Mouse (Mus musculus) liver, embryonic 14.5 days (tissue): ENCODE results near the gene Kdelr1. TPM values are rescaled to one million over a fixed set of nuclear protein-coding genes. Genes with fewer than 3 reads are reported as not detected.

Experiments used
- ATAC-seq: fragments of 200-750 bp; cut with Nextera tagmentation; 2 replicates; pipeline ENCODE4 v1.8.0; 2017; ENCODE audit warnings: moderate number of reproducible peaks, mild to moderate bottlenecking, moderate library complexity; ENCODE audit not compliant: insufficient read depth
- DNase-seq, 3 experiments: peaks; one replicate each; pipeline ENCODE4 v3.0.0-alpha.2; 2012 to 2013; ENCODE audit warnings: low read depth in 3 of 3, low spot score in 3 of 3
- H3K27ac ChIP-seq: fragments of 300-500 bp; sonication (generic); 2 replicates; pipeline ENCODE4 v1.5.1; 2014; ENCODE audit warnings: moderate library complexity, mild to moderate bottlenecking, control low read depth, inconsistent platforms
- H3K27me3 ChIP-seq: fragments of 300-500 bp; sonication (generic); 2 replicates; pipeline ENCODE4 v1.6.1; 2014; ENCODE audit warnings: mild to moderate bottlenecking, low read length, moderate library complexity; ENCODE audit not compliant: control insufficient read depth, insufficient read depth
- H3K36me3 ChIP-seq: fragments of 300-500 bp; sonication (generic); replicated peaks from 2 replicates; pipeline ENCODE4 v1.6.1; 2014; ENCODE audit warnings: low read depth; ENCODE audit not compliant: control insufficient read depth, insufficient read depth
- H3K4me1 ChIP-seq, 2 experiments: fragments of 200-500 bp in 1 of 2; fragments of 300-500 bp in 1 of 2; sonication (generic) in 1 of 2; replicated peaks; 2 replicates each; pipeline ENCODE4 v1.6.1; 2012 to 2014; ENCODE audit warnings: antibody characterized with exemption in 1 of 2, inconsistent platforms in 1 of 2, low read length in 1 of 2; ENCODE audit not compliant: control insufficient read depth in 2 of 2, insufficient read depth in 2 of 2
- H3K4me2 ChIP-seq: fragments of 300-500 bp; sonication (generic); 2 replicates; pipeline ENCODE4 v1.6.1; 2014; ENCODE audit warnings: low read depth, mild to moderate bottlenecking, control low read depth, moderate library complexity
- H3K4me3 ChIP-seq, 2 experiments: fragments of 200-500 bp in 1 of 2; fragments of 300-500 bp in 1 of 2; sonication (generic) in 1 of 2; 2 replicates each; pipeline ENCODE4 v1.5.1; 2012 to 2014; ENCODE audit warnings: low read depth in 2 of 2, low read length in 2 of 2, mild to moderate bottlenecking in 2 of 2, control low read depth in 1 of 2, inconsistent platforms in 1 of 2, moderate library complexity in 1 of 2; ENCODE audit not compliant: insufficient read depth in 1 of 2
- H3K9ac ChIP-seq: fragments of 300-500 bp; sonication (generic); replicated peaks from 2 replicates; pipeline ENCODE4 v1.6.1; 2014; ENCODE audit warnings: mild to moderate bottlenecking, control low read depth, moderate library complexity
- H3K9me3 ChIP-seq: fragments of 300-500 bp; sonication (generic); 2 replicates; pipeline ENCODE4 v1.6.1; 2016; ENCODE audit warnings: low read length, mixed read lengths; ENCODE audit not compliant: control insufficient read depth
- CTCF ChIP-seq: IDR thresholded peaks from 2 replicates; pipeline ENCODE4 v1.5.1; 2016; ENCODE audit warnings: antibody characterized with exemption, low read depth, control low read depth
- EP300 ChIP-seq: IDR thresholded peaks from 2 replicates; pipeline ENCODE4 v1.6.1; 2016; ENCODE audit warnings: antibody characterized with exemption, low read depth
- WGBS: fragments of 180-500 bp; shearing (Covaris S2); extraction: QIAGEN DNeasy Blood & Tissue Kit; methylation state at CpG from one replicate; pipeline ENCODE4 v1.1.7; 2014; ENCODE audit not compliant: insufficient replicate concordance; 5-methylcytosine and 5-hydroxymethylcytosine counted together
- polyA plus RNA-seq, 2 experiments: library from polyadenylated mRNA; depleted of rRNA in 1 of 2; stranded (reverse) in 1 of 2; unstranded in 1 of 2; fragments of >200 nt; fragmentation: Nextera tagmentation in 1 of 2; extraction: Ambion mirVana in 1 of 2; gene quantifications; 2 replicates each; pipeline versions ENCODE4 v1.2.1 to v1.2.3; 2012 to 2014

Gene Kdelr1
- polyA plus RNA-seq, 2 experiments: 33.9 to 53.9 TPM

GRCm38 (mm10) chr7:45864435-45864834 is 8.1 kb upstream of the Kdelr1 start:
- no peaks in the 10 kb centered on the region for H3K36me3 ChIP-seq
- no peaks in the 10 kb centered on the region for H3K9me3 ChIP-seq
- no peak for TF ChIP-seq EP300
- TF ChIP-seq CTCF: no peak
- WGBS: 45% methylated on average over 3 of the region's 3 CpGs
- no peak overlapping the region for H3K27ac ChIP-seq
- H3K4me3 ChIP-seq: no peak overlapping the region
- no peak overlapping the region for H3K4me2 ChIP-seq
- peaks cover 0 to 3% of the 10 kb centered on the region in 2 experiments; a peak in 2 of 4 replicates for H3K4me1 ChIP-seq
- ATAC-seq: no peak
- no peak overlapping the region for H3K9ac ChIP-seq
- no peak for DNase-seq
- peaks cover 34% of the 10 kb centered on the region for H3K27me3 ChIP-seq

GRCm38 (mm10) chr7:45865925-45866910 is 6.4 kb upstream of the Kdelr1 start:
- DNase-seq (peak; percentile 52 to 57 (median 54)), ATAC-seq (peak; percentile 81)
- Histone ChIP-seq H3K27ac (no peak overlapping the region), H3K4me3 (peak overlapping the region; percentile 62), H3K9ac (peak overlapping the region; percentile 57), H3K4me1 (peaks cover 0 to 3% of the 10 kb centered on the region in 2 experiments; a peak in 2 of 4 replicates), H3K4me2 (peak overlapping the region; percentile 79), H3K27me3 (peaks cover 52% of the 10 kb centered on the region), H3K9me3 (no peaks in the 10 kb centered on the region), H3K36me3 (no peaks in the 10 kb centered on the region)
- WGBS: 1% methylated on average over 117 of the region's 117 CpGs
- TF ChIP-seq CTCF: no peak
- no peak for TF ChIP-seq EP300

GRCm38 (mm10) chr7:45867871-45868270 is 4.7 kb upstream of the Kdelr1 start:
- 42% methylated on average over 2 of the region's 2 CpGs for WGBS
- no peak overlapping the region for H3K4me3 ChIP-seq
- peaks cover 0 to 3% of the 10 kb centered on the region in 2 experiments; a peak in 2 of 4 replicates for H3K4me1 ChIP-seq
- H3K9me3 ChIP-seq: no peaks in the 10 kb centered on the region
- DNase-seq: no peak
- no peak overlapping the region for H3K27ac ChIP-seq
- H3K9ac ChIP-seq: no peak overlapping the region
- no peak overlapping the region for H3K4me2 ChIP-seq
- no peak for ATAC-seq
- H3K27me3 ChIP-seq: peaks cover 62% of the 10 kb centered on the region
- TF ChIP-seq CTCF (no peak), EP300 (no peak)
- H3K36me3 ChIP-seq: no peaks in the 10 kb centered on the region

- H3K4me1 ChIP-seq: peaks cover 0 to 10% of the 10 kb centered on the region in 2 experiments; a peak in 2 of 4 replicates
- H3K4me3 ChIP-seq: no peak overlapping the region
- H3K27me3 ChIP-seq: peaks cover 62% of the 10 kb centered on the region
- H3K27ac ChIP-seq: no peak overlapping the region
- no peak overlapping the region for H3K4me2 ChIP-seq
- no peak overlapping the region for H3K9ac ChIP-seq
- H3K9me3 ChIP-seq: no peaks in the 10 kb centered on the region
- H3K36me3 ChIP-seq: no peaks in the 10 kb centered on the region
- no peak for ATAC-seq
- DNase-seq: no peak
- WGBS: 26% methylated on average over 8 of the region's 8 CpGs
- TF ChIP-seq EP300: no peak
- no peak for TF ChIP-seq CTCF
Observed at GRCm38 (mm10) chr7:45869107-45869670, 3.4 kb upstream of the Kdelr1 start.

GRCm38 (mm10) chr7:45869787-45870186 is 2.8 kb upstream of the Kdelr1 start:
- peaks cover 0 to 11% of the 10 kb centered on the region in 2 experiments; a peak in 2 of 4 replicates for H3K4me1 ChIP-seq
- peaks cover 62% of the 10 kb centered on the region for H3K27me3 ChIP-seq
- no peak overlapping the region for H3K4me2 ChIP-seq
- H3K9me3 ChIP-seq: no peaks in the 10 kb centered on the region
- 4% methylated on average over 14 of the region's 14 CpGs for WGBS
- no peak overlapping the region for H3K4me3 ChIP-seq
- TF ChIP-seq CTCF (no peak), EP300 (no peak)
- ATAC-seq (no peak), DNase-seq (no peak)
- H3K27ac ChIP-seq: no peak overlapping the region
- H3K9ac ChIP-seq: no peak overlapping the region
- H3K36me3 ChIP-seq: peaks cover 4% of the 10 kb centered on the region
